Mouse (Mus musculus): Measurements from ENCODE around the gene Rpl36-ps4. TPM values are rescaled to one million over a fixed set of nuclear protein-coding genes. Genes with fewer than 3 reads are reported as not detected.

The Rpl36-ps4 gene
- polyA plus RNA-seq (2012; fragmentation: generic; extraction: Trizol), result not detected
- long read RNA-seq, experiment 1, result 0 reads
- long read RNA-seq, experiment 2, result 0 reads

- no peaks in the 10 kb centered on the region for H3K27me3 ChIP-seq (ENCODE audit: control insufficient read depth, insufficient read depth, insufficient read length)
- H3K36me3 ChIP-seq (ENCODE audit: control insufficient read depth, insufficient read depth), result no peaks in the 10 kb centered on the region
- H3K79me3 ChIP-seq (ENCODE audit: low read depth), result no peaks in the 10 kb centered on the region
- TF ChIP-seq MYOG (IDR thresholded peaks at IDR 0.05; ENCODE audit: control insufficient read depth, extremely low read depth, insufficient read length) (no peak), USF1 (IDR thresholded peaks at IDR 0.05; ENCODE audit: low read depth) (no peak), CEBPB (IDR thresholded peaks at IDR 0.05; ENCODE audit: low read depth) (no peak), MYOD1 (IDR thresholded peaks at IDR 0.05; ENCODE audit: control insufficient read depth, insufficient read length, low read depth) (no peak), MAX (IDR thresholded peaks at IDR 0.05) (no peak), FOSL1 (IDR thresholded peaks at IDR 0.05; ENCODE audit: insufficient read depth, low read length, poor library complexity, severe bottlenecking) (no peak), CTCF (IDR thresholded peaks at IDR 0.05; ENCODE audit: control insufficient read depth, insufficient read depth, insufficient read length) (no peak)
- H3ac ChIP-seq (ENCODE audit: control insufficient read depth, insufficient read length, low read depth), result no peak within 1 kb of the TSS
- H3K79me2 ChIP-seq (ENCODE audit: control insufficient read depth, insufficient read depth), result no peaks in the 10 kb centered on the region
- no peak within 1 kb of the TSS for H3K4me3 ChIP-seq (ENCODE audit: insufficient read depth, poor library complexity, severe bottlenecking)
Observed at GRCm38 (mm10) chr17:87920677-87921076, at the start of gene Rpl36-ps4. Gene Rpl36-ps4, plus strand, starts transcription at chr17:87920977.

- no peaks in the 10 kb centered on the region for H3K79me2 ChIP-seq (ENCODE audit: control insufficient read depth, insufficient read depth)
- H3K4me3 ChIP-seq (ENCODE audit: insufficient read depth, poor library complexity, severe bottlenecking), result no peak overlapping the region
- H3K79me3 ChIP-seq (ENCODE audit: low read depth), result no peaks in the 10 kb centered on the region
- no peak overlapping the region for H3ac ChIP-seq (ENCODE audit: control insufficient read depth, insufficient read length, low read depth)
- no peaks in the 10 kb centered on the region for H3K27me3 ChIP-seq (ENCODE audit: control insufficient read depth, insufficient read depth, insufficient read length)
- TF ChIP-seq USF1 (IDR thresholded peaks at IDR 0.05; ENCODE audit: low read depth) (peak; percentile 8), CTCF (IDR thresholded peaks at IDR 0.05; ENCODE audit: control insufficient read depth, insufficient read depth, insufficient read length) (no peak), MAX (IDR thresholded peaks at IDR 0.05) (no peak)
- H3K36me3 ChIP-seq (ENCODE audit: control insufficient read depth, insufficient read depth), result no peaks in the 10 kb centered on the region
Observed at GRCm38 (mm10) chr17:87871461-87872126, 49.2 kb upstream of the Rpl36-ps4 start.

GRCm38 (mm10) chr17:87872286-87872685, 48.5 kb upstream of the Rpl36-ps4 start:
- no peak overlapping the region for H3K4me3 ChIP-seq (ENCODE audit: insufficient read depth, poor library complexity, severe bottlenecking)
- no peaks in the 10 kb centered on the region for H3K27me3 ChIP-seq (ENCODE audit: control insufficient read depth, insufficient read depth, insufficient read length)
- no peaks in the 10 kb centered on the region for H3K79me3 ChIP-seq (ENCODE audit: low read depth)
- H3K36me3 ChIP-seq (ENCODE audit: control insufficient read depth, insufficient read depth), result no peaks in the 10 kb centered on the region
- H3K79me2 ChIP-seq (ENCODE audit: control insufficient read depth, insufficient read depth), result no peaks in the 10 kb centered on the region
- TF ChIP-seq USF1 (IDR thresholded peaks at IDR 0.05; ENCODE audit: low read depth) (no peak), MYOD1 (IDR thresholded peaks at IDR 0.05; ENCODE audit: control insufficient read depth, insufficient read length, low read depth) (no peak), CTCF (IDR thresholded peaks at IDR 0.05; ENCODE audit: control insufficient read depth, insufficient read depth, insufficient read length) (no peak), FOSL1 (IDR thresholded peaks at IDR 0.05; ENCODE audit: insufficient read depth, low read length, poor library complexity, severe bottlenecking) (no peak), MAX (IDR thresholded peaks at IDR 0.05) (no peak)
- H3ac ChIP-seq (ENCODE audit: control insufficient read depth, insufficient read length, low read depth), result no peak overlapping the region

GRCm38 (mm10) chr17:87873456-87873855, 47.3 kb upstream of the Rpl36-ps4 start:
- H3K36me3 ChIP-seq (ENCODE audit: control insufficient read depth, insufficient read depth), result no peaks in the 10 kb centered on the region
- no peaks in the 10 kb centered on the region for H3K79me2 ChIP-seq (ENCODE audit: control insufficient read depth, insufficient read depth)
- H3K79me3 ChIP-seq (ENCODE audit: low read depth), result no peaks in the 10 kb centered on the region
- H3ac ChIP-seq (ENCODE audit: control insufficient read depth, insufficient read length, low read depth), result no peak overlapping the region
- no peaks in the 10 kb centered on the region for H3K27me3 ChIP-seq (ENCODE audit: control insufficient read depth, insufficient read depth, insufficient read length)
- H3K4me3 ChIP-seq (ENCODE audit: insufficient read depth, poor library complexity, severe bottlenecking), result no peak overlapping the region
- TF ChIP-seq USF1 (IDR thresholded peaks at IDR 0.05; ENCODE audit: low read depth) (no peak), FOSL1 (IDR thresholded peaks at IDR 0.05; ENCODE audit: insufficient read depth, low read length, poor library complexity, severe bottlenecking) (no peak), MAX (IDR thresholded peaks at IDR 0.05) (no peak), MYOD1 (IDR thresholded peaks at IDR 0.05; ENCODE audit: control insufficient read depth, insufficient read length, low read depth) (no peak), CEBPB (IDR thresholded peaks at IDR 0.05; ENCODE audit: low read depth) (no peak), MYOG (IDR thresholded peaks at IDR 0.05; ENCODE audit: control insufficient read depth, extremely low read depth, insufficient read length) (no peak)

- no peaks in the 10 kb centered on the region for H3K27me3 ChIP-seq (ENCODE audit: control insufficient read depth, insufficient read depth, insufficient read length)
- no peak overlapping the region for H3ac ChIP-seq (ENCODE audit: control insufficient read depth, insufficient read length, low read depth)
- H3K4me3 ChIP-seq (ENCODE audit: insufficient read depth, poor library complexity, severe bottlenecking), result no peak overlapping the region
- no peaks in the 10 kb centered on the region for H3K79me3 ChIP-seq (ENCODE audit: low read depth)
- TF ChIP-seq MYOD1 (IDR thresholded peaks at IDR 0.05; ENCODE audit: control insufficient read depth, insufficient read length, low read depth) (no peak), MYOG (IDR thresholded peaks at IDR 0.05; ENCODE audit: control insufficient read depth, extremely low read depth, insufficient read length) (no peak), FOSL1 (IDR thresholded peaks at IDR 0.05; ENCODE audit: insufficient read depth, low read length, poor library complexity, severe bottlenecking) (no peak), MAX (IDR thresholded peaks at IDR 0.05) (no peak), CEBPB (IDR thresholded peaks at IDR 0.05; ENCODE audit: low read depth) (no peak), CTCF (IDR thresholded peaks at IDR 0.05; ENCODE audit: control insufficient read depth, insufficient read depth, insufficient read length) (no peak), USF1 (IDR thresholded peaks at IDR 0.05; ENCODE audit: low read depth) (no peak)
- no peaks in the 10 kb centered on the region for H3K79me2 ChIP-seq (ENCODE audit: control insufficient read depth, insufficient read depth)
- no peaks in the 10 kb centered on the region for H3K36me3 ChIP-seq (ENCODE audit: control insufficient read depth, insufficient read depth)
Observed at GRCm38 (mm10) chr17:87873943-87874342, 46.8 kb upstream of the Rpl36-ps4 start.

GRCm38 (mm10) chr17:87875346-87875920, 45.3 kb upstream of the Rpl36-ps4 start:
- Histone ChIP-seq H3K27me3 (ENCODE audit: control insufficient read depth, insufficient read depth, insufficient read length) (no peaks in the 10 kb centered on the region), H3K36me3 (ENCODE audit: control insufficient read depth, insufficient read depth) (no peaks in the 10 kb centered on the region), H3ac (ENCODE audit: control insufficient read depth, insufficient read length, low read depth) (no peak overlapping the region), H3K79me3 (ENCODE audit: low read depth) (no peaks in the 10 kb centered on the region), H3K4me3 (ENCODE audit: insufficient read depth, poor library complexity, severe bottlenecking) (no peak overlapping the region), H3K79me2 (ENCODE audit: control insufficient read depth, insufficient read depth) (no peaks in the 10 kb centered on the region)
- TF ChIP-seq FOSL1 (IDR thresholded peaks at IDR 0.05; ENCODE audit: insufficient read depth, low read length, poor library complexity, severe bottlenecking), result no peak
- no peak for TF ChIP-seq CTCF (IDR thresholded peaks at IDR 0.05; ENCODE audit: control insufficient read depth, insufficient read depth, insufficient read length)
- TF ChIP-seq MYOD1 (IDR thresholded peaks at IDR 0.05; ENCODE audit: control insufficient read depth, insufficient read length, low read depth), result no peak
- no peak for TF ChIP-seq CEBPB (IDR thresholded peaks at IDR 0.05; ENCODE audit: low read depth)
- no peak for TF ChIP-seq USF1 (IDR thresholded peaks at IDR 0.05; ENCODE audit: low read depth)

Data from C2C12 (cell line).